Mouse (Mus musculus) C2C12 (cell line): ENCODE data around the gene Sema3a. TPM values are rescaled to one million over a fixed set of nuclear protein-coding genes. Genes with fewer than 3 reads are reported as not detected.

Experiments
- H3K27me3 ChIP-seq: one replicate; pipeline ENCODE4 v1.6.1; 2011; ENCODE audit not compliant: control insufficient read depth, insufficient read depth, insufficient read length
- H3K36me3 ChIP-seq: one replicate; pipeline ENCODE4 v1.6.1; 2011; ENCODE audit not compliant: control insufficient read depth, insufficient read depth
- H3K4me3 ChIP-seq: one replicate; pipeline ENCODE4 v1.5.1; 2011; ENCODE audit warnings: mild to moderate bottlenecking, control low read depth; ENCODE audit not compliant: poor library complexity, insufficient read depth, severe bottlenecking
- H3K79me2 ChIP-seq: one replicate; pipeline ENCODE4 v1.6.1; 2011; ENCODE audit not compliant: control insufficient read depth, insufficient read depth
- H3K79me3 ChIP-seq: one replicate; pipeline ENCODE4 v1.6.1; 2011; ENCODE audit warnings: low read depth, control low read depth
- H3ac ChIP-seq: one replicate; pipeline ENCODE3; 2011; ENCODE audit warnings: low read depth; ENCODE audit not compliant: control insufficient read depth, insufficient read length
- CEBPB ChIP-seq: IDR thresholded peaks from one replicate; pipeline ENCODE4 v1.6.1; 2011; ENCODE audit warnings: low read depth, mild to moderate bottlenecking, control low read depth, moderate library complexity
- CTCF ChIP-seq: IDR thresholded peaks from one replicate; pipeline ENCODE4 v1.5.1; 2011; ENCODE audit not compliant: control insufficient read depth, insufficient read depth, insufficient read length
- FOSL1 ChIP-seq: IDR thresholded peaks from one replicate; pipeline ENCODE4 v1.8.0; 2011; ENCODE audit warnings: mild to moderate bottlenecking, low read length; ENCODE audit not compliant: poor library complexity, insufficient read depth, severe bottlenecking
- MAX ChIP-seq: IDR thresholded peaks from one replicate; pipeline ENCODE4 v1.6.1; 2011; ENCODE audit warnings: mild to moderate bottlenecking, control low read depth
- MYOD1 ChIP-seq: IDR thresholded peaks from one replicate; pipeline ENCODE4 v1.6.1; 2011; ENCODE audit warnings: low read depth; ENCODE audit not compliant: control insufficient read depth, insufficient read length
- MYOG ChIP-seq: IDR thresholded peaks from one replicate; pipeline ENCODE4 v1.6.1; 2011; ENCODE audit not compliant: control insufficient read depth, insufficient read length; ENCODE audit errors: extremely low read depth
- USF1 ChIP-seq: IDR thresholded peaks from one replicate; pipeline ENCODE4 v1.6.1; 2011; ENCODE audit warnings: low read depth, mild to moderate bottlenecking, control low read depth, moderate library complexity
- polyA plus RNA-seq: library from polyadenylated mRNA; unstranded; fragments of >200 nt; fragmentation: generic; extraction: Trizol; gene quantifications from one replicate; pipeline ENCODE4 v1.2.1, GENCODE M21; 2012; ENCODE audit warnings: missing spikeins

Gene Sema3a
- polyA plus RNA-seq, 1 experiment, result 11.1 TPM

DNA sequence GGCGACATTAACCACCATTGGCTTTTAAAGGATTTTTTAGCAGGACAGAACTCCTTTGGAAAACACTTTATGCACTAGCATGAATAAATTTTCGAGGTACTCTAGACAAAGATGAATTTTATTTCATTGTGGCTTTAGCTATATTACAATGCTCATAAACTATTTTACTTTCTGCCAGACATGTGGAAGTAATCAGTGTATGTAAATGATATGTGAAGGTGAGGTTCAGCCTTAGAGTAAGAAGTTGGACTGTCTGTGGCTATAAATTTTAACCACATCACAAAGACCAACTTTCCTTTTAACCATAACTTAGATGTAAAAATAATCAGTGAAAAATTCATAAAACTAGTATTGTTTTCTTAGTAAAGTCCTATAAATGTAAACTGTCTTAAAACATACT is 286.7 kb downstream of the Sema3a start:
- H3K36me3 ChIP-seq, result peaks cover 13% of the 10 kb centered on the region
- no peaks in the 10 kb centered on the region for H3K27me3 ChIP-seq
- H3ac ChIP-seq, result no peak overlapping the region
- H3K79me3 ChIP-seq, result no peaks in the 10 kb centered on the region
- H3K4me3 ChIP-seq, result no peak overlapping the region
- TF ChIP-seq CTCF (no peak), FOSL1 (no peak), CEBPB (no peak), MYOD1 (no peak), USF1 (no peak), MYOG (no peak), MAX (no peak)
- peaks cover 6% of the 10 kb centered on the region for H3K79me2 ChIP-seq

DNA sequence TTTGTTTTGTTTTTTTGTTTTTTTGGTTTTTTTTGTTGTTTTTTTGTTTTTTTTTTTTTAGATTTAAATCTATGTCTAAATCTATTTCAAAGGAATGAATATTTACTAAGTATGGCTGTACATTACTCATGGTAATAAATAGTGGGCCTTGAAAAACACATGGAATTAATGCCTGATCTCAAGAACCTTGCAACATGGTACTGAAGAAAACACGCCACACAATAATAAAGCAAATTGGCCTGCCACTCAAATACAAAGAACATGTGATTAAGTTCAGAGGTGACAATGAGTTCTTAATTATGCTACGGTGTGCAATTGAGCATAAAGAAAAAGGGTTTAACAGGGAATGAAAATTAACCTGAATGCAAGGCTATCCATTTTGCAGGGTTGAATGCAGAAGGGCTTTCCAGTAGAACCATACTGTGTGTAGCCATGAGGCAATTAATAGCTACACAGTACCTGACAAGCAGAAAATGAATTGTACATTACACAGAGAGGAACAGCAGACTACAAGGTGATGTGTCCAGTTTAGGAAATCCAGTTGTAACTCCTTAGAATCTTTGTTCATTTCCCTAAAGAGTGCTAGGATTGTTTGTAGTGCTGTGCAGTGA is 288.8 kb downstream of the Sema3a start:
- Histone ChIP-seq H3K27me3 (no peaks in the 10 kb centered on the region), H3K79me2 (peaks cover 9% of the 10 kb centered on the region), H3K4me3 (no peak overlapping the region), H3ac (no peak overlapping the region), H3K79me3 (no peaks in the 10 kb centered on the region), H3K36me3 (peaks cover 13% of the 10 kb centered on the region)
- TF ChIP-seq USF1 (no peak), CEBPB (no peak), MYOG (no peak), CTCF (no peak), MYOD1 (no peak), FOSL1 (no peak), MAX (no peak)

GRCm38 (mm10) chr5:13416960-13417710 is 291.9 kb downstream of the Sema3a start:
- Histone ChIP-seq H3ac (no peak overlapping the region), H3K4me3 (no peak overlapping the region), H3K79me2 (peaks cover 9% of the 10 kb centered on the region), H3K79me3 (no peaks in the 10 kb centered on the region), H3K36me3 (peaks cover 13% of the 10 kb centered on the region), H3K27me3 (no peaks in the 10 kb centered on the region)
- no peak for TF ChIP-seq CEBPB
- no peak for TF ChIP-seq USF1
- TF ChIP-seq FOSL1, result peak; percentile 52
- TF ChIP-seq MAX, result peak; percentile 11

DNA sequence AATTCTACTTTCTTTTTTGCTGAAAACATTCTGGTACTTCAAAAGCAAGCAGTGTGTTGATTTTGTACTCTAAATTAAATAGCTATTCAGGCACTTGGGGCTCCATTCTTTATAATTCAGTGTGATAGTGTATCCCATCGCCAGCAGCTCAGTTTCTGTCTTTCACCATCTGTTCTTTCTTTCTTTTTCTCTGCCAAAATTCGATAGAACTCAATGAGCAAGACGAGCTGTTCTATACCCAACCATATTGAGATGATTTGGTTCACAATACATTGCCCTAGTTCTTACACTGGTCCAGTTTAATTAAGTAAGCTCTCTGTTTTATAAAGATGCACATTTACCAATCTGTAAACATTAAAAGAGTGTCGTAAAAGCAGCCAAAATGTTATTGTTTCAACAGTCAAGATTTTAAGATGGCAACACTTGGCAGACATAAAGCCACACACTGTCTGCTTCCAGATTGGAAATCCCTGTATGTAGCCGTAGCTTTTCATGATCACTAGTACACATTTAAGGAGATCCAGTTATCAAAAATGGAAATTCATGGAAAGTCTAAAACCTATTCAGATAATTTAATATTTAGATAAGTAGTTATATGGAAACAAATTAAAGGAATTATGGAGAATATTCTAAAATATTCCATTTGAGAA is 296.2 kb downstream of the Sema3a start:
- Histone ChIP-seq H3K27me3 (no peaks in the 10 kb centered on the region), H3K4me3 (no peak overlapping the region), H3K36me3 (no peaks in the 10 kb centered on the region), H3ac (no peak overlapping the region), H3K79me3 (no peaks in the 10 kb centered on the region), H3K79me2 (peaks cover 9% of the 10 kb centered on the region)
- TF ChIP-seq CTCF (no peak), MYOG (no peak)

- Histone ChIP-seq H3ac (no peak overlapping the region), H3K4me3 (no peak overlapping the region), H3K27me3 (no peaks in the 10 kb centered on the region), H3K79me2 (no peaks in the 10 kb centered on the region), H3K36me3 (peaks cover 3% of the 10 kb centered on the region), H3K79me3 (no peaks in the 10 kb centered on the region)
- TF ChIP-seq CEBPB (no peak), USF1 (no peak), MYOD1 (no peak), MAX (no peak), FOSL1 (no peak), MYOG (no peak), CTCF (no peak)
Observed at GRCm38 (mm10) chr5:13428702-13429101, 303.5 kb downstream of the Sema3a start.

DNA sequence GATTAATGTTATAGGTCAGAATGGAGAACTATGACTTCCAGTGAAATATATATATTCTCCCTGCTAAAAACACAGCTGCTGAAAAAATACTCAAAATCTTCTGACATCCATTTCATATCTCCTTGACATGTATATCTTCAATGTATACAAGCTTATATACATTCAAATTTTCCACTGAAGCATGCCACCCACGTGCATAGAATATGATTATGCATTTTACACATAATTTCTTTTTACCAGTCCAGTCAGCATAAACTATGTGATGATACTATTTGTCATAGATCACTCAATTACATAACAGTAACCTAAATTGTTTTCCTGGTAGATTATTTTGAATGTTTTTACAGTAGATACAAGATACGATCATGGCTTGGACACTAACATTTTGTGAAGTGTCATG is 306.6 kb downstream of the Sema3a start:
- H3K4me3 ChIP-seq, result no peak overlapping the region
- H3ac ChIP-seq, result no peak overlapping the region
- TF ChIP-seq MAX (no peak), CEBPB (no peak), MYOG (no peak), MYOD1 (no peak), FOSL1 (no peak)
- H3K27me3 ChIP-seq, result no peaks in the 10 kb centered on the region
- H3K36me3 ChIP-seq, result peaks cover 6% of the 10 kb centered on the region
- no peaks in the 10 kb centered on the region for H3K79me2 ChIP-seq
- no peaks in the 10 kb centered on the region for H3K79me3 ChIP-seq
